ENCODE assay signal across 11 mouse cellular contexts in genomic region chr5:133600630-133601029, GRCm38 (mm10).
DNase-seq lines count a peak whose midpoint lies in the region; ATAC-seq and TF ChIP-seq lines count a peak whose summit lies in the region.
"Had no signal": no experiment of that assay in that cellular context is flagged by ENCODE, and none has a peak within 500 bp of the region (broad histone marks: within the 10 kb centered on the region; RNA-seq: fewer than 3 reads in every experiment).

No protein-coding gene starts in this region.

- peak; percentile 42 for TF ChIP-seq CTCF in heart, adult 2 months (IDR thresholded peaks at IDR 0.05)

- intact Hi-C loops in heart, adult 2 months (cut with DNase I) = no loop called here

- no peaks in the 10 kb centered on the region for H3K79me2 ChIP-seq in heart, adult 2 months (replicated peaks; ENCODE audit: control insufficient read depth, insufficient read depth, low read length)

- no peak for TF ChIP-seq EP300 in heart, adult 2 months (IDR thresholded peaks at IDR 0.05; ENCODE audit: insufficient read depth, low read depth, low read length)

- no peak overlapping the region for H3K4me3 ChIP-seq in heart, adult 2 months
- H3K4me3 ChIP-seq: forebrain, embryonic 15.5 days had no signal

- H3K9ac ChIP-seq in heart, adult 2 months (ENCODE audit: low read depth, low read length) = no peak overlapping the region
- H3K9ac ChIP-seq: forebrain, embryonic 15.5 days had no signal

- no peaks in the 10 kb centered on the region for H3K27me3 ChIP-seq in heart, adult 2 months (ENCODE audit: control insufficient read depth, insufficient read depth, low read length)
- H3K27me3 ChIP-seq: forebrain, embryonic 15.5 days had no signal

- H3K4me1 ChIP-seq in heart, adult 2 months (ENCODE audit: control insufficient read depth, insufficient read depth, low read length) = no peaks in the 10 kb centered on the region

- no peak for TF ChIP-seq POLR2A in heart, adult 2 months (IDR thresholded peaks at IDR 0.05; ENCODE audit: insufficient read depth, low read depth, low read length)

- no peak overlapping the region for H3K27ac ChIP-seq in heart, adult 2 months
- H3K27ac ChIP-seq: forebrain, embryonic 15.5 days had no signal

- no peak for DNase-seq in heart, adult 2 months
- no peak for DNase-seq in heart, adult 9 months (ENCODE audit: low spot score in 2 of 2)
- peak; percentile 11 to 20 for DNase-seq in layer of hippocampus, postnatal 10 days (ENCODE audit: low spot score in 2 of 2)
- DNase-seq in layer of hippocampus, adult 8-10 months (ENCODE audit: low spot score in 2 of 2) = no peak
- DNase-seq in ES-CJ7 (ENCODE audit: low read depth, low spot score) = peak; percentile 21
- DNase-seq in brain, adult 2 months (ENCODE audit: low read depth, low spot score) = peak; percentile 36
- no peak for DNase-seq in ovary, postnatal 14 days (ENCODE audit: low spot score)

- ATAC-seq in megakaryocyte progenitor cell, adult 5-6 weeks (replicated peaks; ENCODE audit: poor library complexity) = no peak
- ATAC-seq: activated CD4-positive, CD25-positive, alpha-beta regulatory T cell, adult 4 months; hindbrain, embryonic 16.5 days had no signal

- WGBS in heart, adult 2 months = 64% methylated on average over 5 of the region's 5 CpGs

- H3K36me3 ChIP-seq in heart, adult 2 months (ENCODE audit: control insufficient read depth, insufficient read depth, low read length) = no peaks in the 10 kb centered on the region
- H3K36me3 ChIP-seq: forebrain, embryonic 15.5 days had no signal

Comparison
In these comparisons a context has a peak if more than half of its experiments do, and no peak if none do; other contexts are left out.
1. DNase-seq: peak in layer of hippocampus, postnatal 10 days (2 of 2), ES-CJ7 (single experiment) and brain, adult 2 months (single experiment); none in heart, adult 2 months (0 of 2), heart, adult 9 months (0 of 2), layer of hippocampus, adult 8-10 months (0 of 2) and ovary, postnatal 14 days (single experiment).